Mouse (Mus musculus) ES-Bruce4 (cell line): ENCODE data around the gene Alkbh7.
A peak's percentile ranks its signal among the peaks of the same experiment; 100 is the strongest.

Source experiments
- CTCF ChIP-seq: IDR thresholded peaks from one replicate; pipeline ENCODE4 v1.8.1; 2011; ENCODE audit warnings: low read depth, low read length
- POLR2A ChIP-seq: IDR thresholded peaks from one replicate; pipeline ENCODE4 v1.8.1; 2011; ENCODE audit warnings: low read length; ENCODE audit not compliant: insufficient read depth

DNA sequence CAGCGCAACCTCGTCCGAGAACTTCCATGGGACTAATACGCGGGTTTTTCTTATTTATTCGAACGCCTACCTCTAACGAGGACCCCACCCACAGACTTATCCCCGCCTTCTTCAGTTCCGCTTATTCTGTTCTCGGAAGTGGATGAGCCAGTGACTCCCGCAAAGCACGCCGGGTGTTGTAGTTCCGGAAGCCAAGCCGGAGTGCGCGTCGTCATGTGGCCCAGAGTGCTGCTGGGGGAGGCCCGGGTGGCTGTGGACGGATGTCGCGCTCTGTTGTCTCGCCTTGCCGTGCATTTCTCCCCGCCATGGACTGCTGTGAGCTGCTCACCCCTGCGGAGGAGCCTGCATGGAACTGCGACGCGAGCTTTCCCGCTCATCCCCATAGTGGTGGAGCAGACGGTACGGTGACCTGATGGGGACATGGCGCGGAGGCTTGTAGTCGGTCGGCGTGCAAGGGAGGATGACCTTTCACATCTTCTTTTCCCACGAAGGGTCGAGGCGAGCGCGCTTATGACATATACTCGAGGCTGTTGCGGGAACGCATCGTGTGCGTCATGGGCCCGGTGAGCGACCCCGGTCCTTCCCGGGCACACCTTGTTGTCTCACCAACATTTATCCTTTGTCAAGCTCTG is 6.9 kb upstream of the Alkbh7 start, which contains the start of gene Clpp:
- no peak for TF ChIP-seq CTCF
- peak; percentile 84 for TF ChIP-seq POLR2A
